Comparison of ENCODE assay signal across 21 mouse cellular contexts in the genomic region with DNA sequence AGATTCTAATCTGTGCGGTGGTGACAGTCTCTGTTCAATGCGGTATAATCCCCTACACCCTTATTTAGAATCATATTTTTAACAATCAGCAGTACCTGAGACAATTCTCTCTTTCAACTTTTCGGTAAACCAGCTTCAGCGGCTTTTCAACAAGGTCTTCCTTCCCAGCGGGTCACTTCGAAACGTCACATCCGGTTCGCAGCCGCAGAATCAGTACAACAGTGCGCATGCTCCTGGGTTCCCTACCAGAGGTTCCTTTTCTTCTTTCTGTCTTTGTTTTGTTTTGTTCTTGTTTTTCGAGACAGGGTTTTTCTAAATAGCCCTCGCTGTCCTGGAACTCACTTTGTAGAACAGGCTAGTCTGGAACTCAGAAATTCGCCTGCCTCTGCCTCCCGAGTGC. TPM values are rescaled to one million over a fixed set of nuclear protein-coding genes. Genes with fewer than 3 reads are reported as not detected.
"Had no signal": no experiment of that assay in that cellular context is flagged by ENCODE, and none has a peak within 500 bp of the region (broad histone marks: within the 10 kb centered on the region; RNA-seq: fewer than 3 reads in every experiment).

No protein-coding gene starts in this region.

- H3K36me3 ChIP-seq: kidney, embryonic 15.5 days; limb, embryonic 12.5 days; limb, embryonic 15.5 days; stomach, embryonic 15.5 days had no signal

- H3K4me1 ChIP-seq: kidney, embryonic 15.5 days; limb, embryonic 12.5 days; limb, embryonic 15.5 days; megakaryocyte, embryonic 14.5 days; stomach, embryonic 15.5 days had no signal

- H3K9me3 ChIP-seq: kidney, embryonic 15.5 days; limb, embryonic 12.5 days; limb, embryonic 15.5 days; stomach, embryonic 15.5 days had no signal

- ATAC-seq: liver, postnatal 0 days; lung, postnatal 0 days had no signal

- H3K27me3 ChIP-seq: kidney, embryonic 15.5 days; limb, embryonic 12.5 days; limb, embryonic 15.5 days; megakaryocyte, embryonic 14.5 days; stomach, embryonic 15.5 days had no signal

- DNase-seq: kidney, adult 11 months; kidney, adult 8-10 months; kidney, postnatal 10 days; kidney, postnatal 36 days; layer of hippocampus, postnatal 36 days; left cerebral cortex, postnatal 4 days; liver, postnatal 0 days; lung, embryonic 14.5 days; midbrain, embryonic 14.5 days; right cerebral cortex, adult 18-20 months; right cerebral cortex, postnatal 25 days; spleen, adult 18-20 months; thymus, postnatal 25 days had no signal

- H3K4me3 ChIP-seq: kidney, embryonic 15.5 days; left cerebral cortex, adult 2 months; limb, embryonic 12.5 days; limb, embryonic 15.5 days; megakaryocyte, embryonic 14.5 days; stomach, embryonic 15.5 days had no signal

RNA-seq across cellular contexts. Expression of a gene that starts 35.8 kb away (rescaled TPM):
- total RNA-seq: midbrain, postnatal 0 days had no signal
